Mouse (Mus musculus): ENCODE results near the gene Chmp5. TPM values are rescaled to one million over a fixed set of nuclear protein-coding genes. Genes with fewer than 3 reads are reported as not detected.
"Not testable (repeated sequence)": the region's sequence is repeated elsewhere in the genome, so short reads cannot be mapped to it uniquely, and the experiment has no call there.

Gene Chmp5
- polyA plus RNA-seq, 1 experiment, result not detected

DNA sequence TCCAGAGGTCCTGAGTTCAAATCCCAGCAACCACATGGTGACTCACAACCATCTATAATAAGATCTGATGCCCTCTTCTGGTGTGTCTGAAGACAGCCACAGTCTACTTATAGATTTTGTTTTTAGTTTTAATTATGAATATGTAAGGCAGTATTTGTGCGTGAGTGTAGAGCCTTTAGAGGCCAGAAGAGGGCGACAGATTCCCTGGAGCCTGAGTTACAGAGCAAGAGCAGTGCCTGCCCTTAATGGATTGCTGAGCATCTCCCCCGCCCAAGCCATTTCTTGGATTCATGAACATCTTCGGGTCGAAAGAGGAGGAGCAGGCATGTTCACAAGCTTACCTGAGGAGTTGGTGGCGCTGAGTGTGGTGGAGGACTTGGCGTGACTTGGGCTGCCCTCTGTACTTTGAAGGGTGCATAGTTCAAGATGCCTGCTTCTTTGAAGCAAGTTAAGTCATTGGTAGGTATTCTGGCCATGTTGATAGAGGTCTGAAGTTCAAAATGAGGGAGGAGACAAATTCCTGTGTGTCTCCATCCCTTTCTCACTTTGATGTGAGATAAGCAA lies 31.5 kb upstream of the Chmp5 start:
- Histone ChIP-seq H3K27ac (ENCODE audit: insufficient read depth, low read depth, low read length) (no peak overlapping the region), H3K4me3 (ENCODE audit: insufficient read depth, low read depth, low read length) (no peak overlapping the region), H3K4me1 (ENCODE audit: control insufficient read depth, insufficient read depth, low read length) (no peaks in the 10 kb centered on the region)
- TF ChIP-seq CTCF (IDR thresholded peaks at IDR 0.05; ENCODE audit: insufficient read depth, low read depth, low read length), result no peak
- TF ChIP-seq POLR2A (IDR thresholded peaks at IDR 0.05; ENCODE audit: insufficient read depth, low read depth, low read length), result no peak
- WGBS, result 93% methylated on average over 7 of the region's 7 CpGs

DNA sequence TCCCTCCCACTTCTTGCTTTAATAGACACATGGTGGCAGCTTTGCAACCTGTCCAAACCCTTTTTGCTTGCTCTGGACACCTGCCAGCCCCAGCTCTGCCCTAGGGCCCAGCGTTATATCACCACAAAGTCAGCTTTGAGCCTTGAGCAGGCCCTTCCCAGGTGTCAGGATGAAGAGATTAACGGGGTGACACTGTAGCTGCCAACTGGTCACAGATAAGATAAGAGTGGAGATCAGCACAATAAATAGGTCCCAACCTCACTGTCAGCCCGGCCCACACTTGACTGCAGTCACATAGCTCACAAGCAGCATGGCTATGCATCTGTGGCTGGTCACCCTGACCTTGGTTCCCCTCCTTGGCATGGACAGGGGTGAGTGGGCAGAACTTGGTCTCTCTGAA lies 28.4 kb upstream of the Chmp5 start, which contains the start of gene Spink4:
Gene Spink4 (plus strand): TSS at position 268 of the 400 bp plus-strand sequence.
- no peak within 1 kb of the TSS for H3K4me3 ChIP-seq (ENCODE audit: insufficient read depth, low read depth, low read length)
- H3K4me1 ChIP-seq (ENCODE audit: control insufficient read depth, insufficient read depth, low read length), result no peaks in the 10 kb centered on the region
- 77% methylated on average over 3 of the region's 3 CpGs for WGBS
- H3K27ac ChIP-seq (ENCODE audit: insufficient read depth, low read depth, low read length), result no peak within 1 kb of the TSS
- no peak for TF ChIP-seq CTCF (IDR thresholded peaks at IDR 0.05; ENCODE audit: insufficient read depth, low read depth, low read length)
- no peak for TF ChIP-seq POLR2A (IDR thresholded peaks at IDR 0.05; ENCODE audit: insufficient read depth, low read depth, low read length)

DNA sequence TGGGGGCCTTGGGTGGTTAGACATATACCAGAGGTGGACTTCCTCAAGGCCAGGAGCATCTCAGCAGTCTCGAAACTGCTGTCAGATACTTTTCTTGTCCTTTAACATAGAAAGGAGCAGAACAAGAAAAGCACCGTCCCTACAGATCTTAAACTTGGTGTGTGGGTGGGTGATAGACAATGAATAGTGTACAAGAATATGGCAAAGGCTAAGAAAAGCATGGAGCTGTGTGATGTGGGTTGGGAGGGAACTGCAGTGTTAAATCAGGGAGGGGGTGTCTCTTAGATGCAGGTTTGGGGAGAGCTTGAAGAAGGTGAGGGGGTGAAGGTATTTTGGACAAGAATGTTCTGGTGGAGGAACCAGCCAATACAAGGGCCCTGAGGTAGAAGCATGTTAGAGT lies 27.6 kb upstream of the Chmp5 start:
- Histone ChIP-seq H3K4me3 (ENCODE audit: insufficient read depth, low read depth, low read length) (no peak overlapping the region), H3K27ac (ENCODE audit: insufficient read depth, low read depth, low read length) (no peak overlapping the region), H3K4me1 (ENCODE audit: control insufficient read depth, insufficient read depth, low read length) (no peaks in the 10 kb centered on the region)
- WGBS, result 58% methylated on average over 2 of the region's 2 CpGs
- TF ChIP-seq CTCF (IDR thresholded peaks at IDR 0.05; ENCODE audit: insufficient read depth, low read depth, low read length) (no peak), POLR2A (IDR thresholded peaks at IDR 0.05; ENCODE audit: insufficient read depth, low read depth, low read length) (no peak)

DNA sequence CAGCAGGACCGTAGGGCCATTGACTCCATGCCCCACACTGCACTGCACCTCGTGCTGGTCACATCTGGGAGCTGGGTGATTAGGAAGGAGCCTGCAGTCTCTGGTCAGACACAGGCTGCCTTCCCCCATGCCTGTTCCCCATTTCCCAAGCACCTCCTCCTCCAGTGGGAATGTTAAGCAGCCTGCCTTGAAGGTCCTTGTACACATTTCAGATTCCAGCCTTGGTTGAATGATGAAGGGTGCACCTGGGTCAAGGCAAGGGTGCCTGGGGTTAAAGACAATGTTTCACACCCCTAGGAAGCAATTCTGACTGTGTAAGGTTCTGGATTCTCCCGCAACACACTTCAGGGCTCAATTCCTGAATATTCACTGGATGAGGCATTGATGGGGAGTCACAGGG lies 26.9 kb upstream of the Chmp5 start:
- TF ChIP-seq POLR2A (IDR thresholded peaks at IDR 0.05; ENCODE audit: insufficient read depth, low read depth, low read length) (no peak), CTCF (IDR thresholded peaks at IDR 0.05; ENCODE audit: insufficient read depth, low read depth, low read length) (no peak)
- Histone ChIP-seq H3K4me1 (ENCODE audit: control insufficient read depth, insufficient read depth, low read length) (no peaks in the 10 kb centered on the region), H3K27ac (ENCODE audit: insufficient read depth, low read depth, low read length) (no peak overlapping the region), H3K4me3 (ENCODE audit: insufficient read depth, low read depth, low read length) (no peak overlapping the region)
- WGBS, result 95% methylated on average over 3 of the region's 3 CpGs

DNA sequence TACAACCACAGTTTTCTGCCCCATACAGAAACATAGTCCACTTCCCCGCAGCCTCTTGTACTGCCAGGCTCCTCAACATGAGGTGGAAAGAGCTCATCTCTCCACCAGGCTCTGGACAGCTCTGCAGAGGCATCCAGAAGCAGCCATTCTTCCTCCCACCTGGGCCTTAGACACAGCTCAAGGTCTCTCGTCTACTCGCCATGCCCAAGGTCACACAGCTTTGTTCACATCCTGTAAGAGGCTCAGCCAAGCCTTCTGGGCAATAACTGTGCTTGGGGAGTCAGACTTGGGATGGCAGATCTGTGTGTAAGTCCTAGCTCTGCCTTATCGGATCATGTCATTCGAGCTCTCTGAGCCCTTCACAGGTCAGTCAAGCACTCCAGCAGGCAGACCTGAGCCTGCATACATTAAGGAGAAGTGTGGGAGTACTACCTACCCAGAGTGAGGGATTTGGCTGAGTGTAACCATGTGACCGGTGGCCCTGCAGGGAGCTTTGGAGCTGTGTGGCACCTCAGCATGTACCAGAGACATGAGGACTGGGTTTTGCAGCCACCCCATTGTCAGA lies 25.0 kb upstream of the Chmp5 start:
- Histone ChIP-seq H3K4me3 (ENCODE audit: insufficient read depth, low read depth, low read length) (no peak overlapping the region), H3K27ac (ENCODE audit: insufficient read depth, low read depth, low read length) (no peak overlapping the region), H3K4me1 (ENCODE audit: control insufficient read depth, insufficient read depth, low read length) (no peaks in the 10 kb centered on the region)
- 88% methylated on average over 6 of the region's 6 CpGs for WGBS
- TF ChIP-seq CTCF (IDR thresholded peaks at IDR 0.05; ENCODE audit: insufficient read depth, low read depth, low read length) (no peak), POLR2A (IDR thresholded peaks at IDR 0.05; ENCODE audit: insufficient read depth, low read depth, low read length) (no peak)

DNA sequence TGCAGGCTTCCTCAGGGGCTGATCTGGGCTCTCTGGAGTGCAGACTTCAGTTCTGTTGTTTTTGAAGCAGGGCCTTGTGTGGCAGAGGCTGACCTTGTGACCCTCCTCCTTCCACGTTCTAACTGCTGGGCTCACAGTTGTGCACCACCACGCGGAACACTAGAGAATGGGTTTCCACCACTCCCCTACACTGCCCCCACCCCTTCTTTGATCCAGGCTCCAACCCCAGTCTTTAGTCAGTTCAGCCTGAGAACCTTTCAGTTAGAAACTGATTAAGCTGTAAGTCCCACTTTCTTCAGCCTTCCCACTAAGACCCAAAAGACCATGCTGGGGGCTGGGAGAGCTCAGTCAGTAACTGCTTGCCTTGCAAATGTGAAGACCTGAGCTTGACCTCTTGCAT lies 22.6 kb upstream of the Chmp5 start:
- TF ChIP-seq CTCF (IDR thresholded peaks at IDR 0.05; ENCODE audit: insufficient read depth, low read depth, low read length) (no peak), POLR2A (IDR thresholded peaks at IDR 0.05; ENCODE audit: insufficient read depth, low read depth, low read length) (no peak)
- Histone ChIP-seq H3K4me1 (ENCODE audit: control insufficient read depth, insufficient read depth, low read length) (no peaks in the 10 kb centered on the region), H3K4me3 (ENCODE audit: insufficient read depth, low read depth, low read length) (no peak overlapping the region), H3K27ac (ENCODE audit: insufficient read depth, low read depth, low read length) (no peak overlapping the region)
- WGBS, result 53% methylated on average over 3 of the region's 3 CpGs

DNA sequence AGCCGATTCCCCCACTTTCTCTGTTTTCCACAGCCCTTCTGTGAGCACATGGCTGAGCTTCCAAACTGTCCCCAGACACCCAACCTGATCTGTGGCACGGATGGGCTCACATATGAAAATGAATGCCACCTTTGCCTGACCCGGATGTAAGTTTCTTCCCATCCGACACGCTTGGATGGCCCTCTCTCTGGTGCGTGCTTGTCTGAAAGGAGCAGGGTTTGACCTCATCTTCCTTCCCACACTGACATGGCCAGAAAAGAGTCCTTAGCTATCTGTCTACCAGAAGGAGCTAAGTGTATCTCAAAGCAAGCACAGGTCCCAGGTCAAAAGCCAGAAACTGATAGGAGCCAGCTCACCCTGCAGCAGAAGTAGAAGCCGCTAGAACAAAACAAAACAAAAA lies 19.2 kb upstream of the Chmp5 start:
- no peak for TF ChIP-seq CTCF (IDR thresholded peaks at IDR 0.05; ENCODE audit: insufficient read depth, low read depth, low read length)
- TF ChIP-seq POLR2A (IDR thresholded peaks at IDR 0.05; ENCODE audit: insufficient read depth, low read depth, low read length), result no peak
- 82% methylated on average over 7 of the region's 7 CpGs for WGBS
- no peak overlapping the region for H3K27ac ChIP-seq (ENCODE audit: insufficient read depth, low read depth, low read length)
- H3K4me3 ChIP-seq (ENCODE audit: insufficient read depth, low read depth, low read length), result no peak overlapping the region
- no peaks in the 10 kb centered on the region for H3K4me1 ChIP-seq (ENCODE audit: control insufficient read depth, insufficient read depth, low read length)

DNA sequence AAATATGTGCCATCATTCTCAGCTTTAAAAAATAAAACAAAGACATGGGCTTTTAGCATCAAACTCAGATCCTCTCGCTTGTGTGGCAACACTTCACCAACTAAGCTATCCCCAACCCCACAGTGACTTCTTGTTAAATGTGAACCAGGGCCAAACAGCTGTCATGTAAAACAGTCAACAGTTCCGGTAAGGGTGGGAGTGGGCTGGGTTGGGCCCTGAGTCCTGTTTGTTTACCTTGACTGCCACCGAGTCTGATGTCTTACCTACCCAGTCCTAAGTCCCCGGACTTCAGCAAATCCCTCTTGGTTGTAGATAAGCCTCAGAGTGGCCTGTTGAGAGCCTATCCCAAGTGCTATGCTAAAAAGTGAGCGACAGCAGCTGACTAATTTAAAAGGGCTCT lies 14.5 kb upstream of the Chmp5 start:
- H3K27ac ChIP-seq (ENCODE audit: insufficient read depth, low read depth, low read length), result no peak overlapping the region
- no peak overlapping the region for H3K4me3 ChIP-seq (ENCODE audit: insufficient read depth, low read depth, low read length)
- TF ChIP-seq CTCF (IDR thresholded peaks at IDR 0.05; ENCODE audit: insufficient read depth, low read depth, low read length), result no peak
- TF ChIP-seq POLR2A (IDR thresholded peaks at IDR 0.05; ENCODE audit: insufficient read depth, low read depth, low read length), result no peak
- 91% methylated on average over 5 of the region's 5 CpGs for whole genome bisulfite sequencing
- H3K4me1 ChIP-seq (ENCODE audit: control insufficient read depth, insufficient read depth, low read length), result no peaks in the 10 kb centered on the region

DNA sequence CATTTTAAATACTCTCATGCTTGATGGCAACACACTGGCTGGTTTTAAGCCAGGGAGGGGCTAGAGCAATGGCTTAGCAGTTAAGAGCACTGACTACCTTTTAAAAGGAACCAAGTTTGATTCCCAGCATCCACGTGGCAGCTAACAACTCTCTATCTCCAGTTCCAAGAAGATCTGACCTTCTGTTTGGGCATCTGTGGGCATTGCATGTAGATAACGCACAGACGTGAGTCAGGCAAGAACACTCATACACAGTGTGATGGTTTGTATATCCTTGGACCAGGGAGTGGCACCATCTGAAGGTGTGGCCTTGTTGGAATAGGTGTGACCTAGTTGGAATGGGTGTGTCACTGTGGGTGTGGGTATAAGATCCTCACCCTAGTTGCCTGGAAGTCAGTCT lies 13.8 kb upstream of the Chmp5 start:
- H3K27ac ChIP-seq (ENCODE audit: insufficient read depth, low read depth, low read length); H3K4me1 ChIP-seq (ENCODE audit: control insufficient read depth, insufficient read depth, low read length); H3K4me3 ChIP-seq (ENCODE audit: insufficient read depth, low read depth, low read length): not testable (repeated sequence)
- WGBS, result 95% methylated on average over 3 of the region's 3 CpGs

Measured in olfactory bulb, adult 2 months (tissue).